Mouse (Mus musculus): ENCODE results near the gene Btbd2. TPM values are rescaled to one million over a fixed set of nuclear protein-coding genes. Genes with fewer than 3 reads are reported as not detected.
"Not testable (repeated sequence)": the region's sequence is repeated elsewhere in the genome, so short reads cannot be mapped to it uniquely, and the experiment has no call there.

Btbd2 gene
- polyA plus RNA-seq, 3 experiments from 2014 or later: 3.4 to 10.4 (median 9.2) TPM

DNA sequence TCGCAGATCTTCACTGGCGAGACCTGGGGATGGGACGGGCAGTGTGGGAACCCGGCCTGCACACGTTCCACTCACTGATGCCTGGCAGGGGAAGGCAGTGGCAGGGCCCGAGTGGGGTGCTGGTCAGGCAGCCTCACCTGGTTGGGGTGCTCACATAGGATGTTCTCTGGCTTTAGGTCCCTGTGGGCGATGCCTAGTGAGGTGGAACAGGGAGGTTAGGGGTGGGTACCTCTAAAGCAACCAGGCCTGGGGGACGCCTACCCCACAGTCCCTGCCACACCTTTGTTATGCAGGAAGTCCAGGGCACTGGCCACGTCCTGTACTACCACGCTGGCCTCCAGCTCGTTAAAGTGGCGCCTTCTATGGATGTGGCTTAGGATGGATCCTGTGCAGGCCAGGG lies 12.1 kb upstream of the Btbd2 start:
- no peak for ATAC-seq

- ATAC-seq: no peak
Observed at GRCm38 (mm10) chr10:80668614-80669013, 11.7 kb upstream of the Btbd2 start.

- ATAC-seq: no peak
Observed at GRCm38 (mm10) chr10:80666837-80667412, 10.1 kb upstream of the Btbd2 start.

DNA sequence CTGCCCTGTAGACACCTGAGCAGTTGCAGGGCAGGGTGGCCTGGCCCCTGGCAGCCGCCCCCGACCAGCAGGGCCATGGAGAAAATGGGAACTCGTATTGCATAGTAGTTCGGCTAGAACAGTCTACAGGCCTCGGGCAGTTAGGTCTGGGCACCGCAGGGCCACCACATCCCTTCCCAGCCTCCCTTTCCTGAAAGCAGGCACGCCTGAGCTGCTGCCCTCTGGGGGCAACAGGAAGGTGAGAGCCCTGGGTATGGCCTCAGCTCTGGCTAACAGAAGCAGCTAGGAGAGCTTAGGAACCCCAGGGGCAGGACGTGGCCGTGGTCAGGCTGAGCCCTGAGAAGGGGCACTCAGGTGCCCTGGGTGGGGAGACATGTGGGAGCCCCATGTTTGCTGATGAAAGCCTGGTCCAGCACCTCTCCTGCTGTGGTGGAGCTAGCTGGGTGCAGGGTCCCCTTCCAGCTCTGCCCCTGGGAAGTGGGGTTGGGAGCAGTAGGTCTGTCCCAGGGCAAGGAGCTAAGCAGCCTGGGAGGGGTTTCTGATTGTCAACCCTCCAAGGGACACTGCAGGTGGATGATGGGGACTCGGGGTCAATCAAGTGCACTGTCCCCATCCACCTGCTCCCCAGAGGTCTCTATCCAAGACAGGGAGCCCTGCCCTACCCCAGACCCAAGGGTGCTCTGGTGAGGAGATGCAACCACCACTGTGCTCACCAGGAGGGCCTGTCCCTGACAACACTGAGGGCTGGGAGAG lies 9.3 kb upstream of the Btbd2 start:
- ATAC-seq: no peak

- ATAC-seq: no peak
Observed at GRCm38 (mm10) chr10:80665459-80665858, 8.6 kb upstream of the Btbd2 start.

DNA sequence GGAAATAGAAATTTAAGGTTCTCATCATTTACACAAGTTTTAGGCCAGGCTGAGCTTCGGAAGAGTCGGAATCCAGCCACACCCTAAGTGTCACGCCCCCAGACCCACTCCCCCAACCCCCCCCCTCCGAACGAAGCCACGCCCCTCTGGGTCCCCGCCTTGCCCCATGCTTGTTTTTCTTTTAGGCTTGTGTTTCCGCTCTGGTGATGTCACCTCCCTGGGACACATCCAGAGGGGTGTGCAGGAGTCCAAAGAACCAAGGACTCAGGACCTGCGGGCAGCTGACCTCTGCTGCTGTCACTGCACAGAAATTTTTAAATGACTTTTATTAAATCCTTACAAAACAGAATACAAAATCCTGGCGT lies 8.1 kb upstream of the Btbd2 start:
- peak; percentile 26 for ATAC-seq

DNA sequence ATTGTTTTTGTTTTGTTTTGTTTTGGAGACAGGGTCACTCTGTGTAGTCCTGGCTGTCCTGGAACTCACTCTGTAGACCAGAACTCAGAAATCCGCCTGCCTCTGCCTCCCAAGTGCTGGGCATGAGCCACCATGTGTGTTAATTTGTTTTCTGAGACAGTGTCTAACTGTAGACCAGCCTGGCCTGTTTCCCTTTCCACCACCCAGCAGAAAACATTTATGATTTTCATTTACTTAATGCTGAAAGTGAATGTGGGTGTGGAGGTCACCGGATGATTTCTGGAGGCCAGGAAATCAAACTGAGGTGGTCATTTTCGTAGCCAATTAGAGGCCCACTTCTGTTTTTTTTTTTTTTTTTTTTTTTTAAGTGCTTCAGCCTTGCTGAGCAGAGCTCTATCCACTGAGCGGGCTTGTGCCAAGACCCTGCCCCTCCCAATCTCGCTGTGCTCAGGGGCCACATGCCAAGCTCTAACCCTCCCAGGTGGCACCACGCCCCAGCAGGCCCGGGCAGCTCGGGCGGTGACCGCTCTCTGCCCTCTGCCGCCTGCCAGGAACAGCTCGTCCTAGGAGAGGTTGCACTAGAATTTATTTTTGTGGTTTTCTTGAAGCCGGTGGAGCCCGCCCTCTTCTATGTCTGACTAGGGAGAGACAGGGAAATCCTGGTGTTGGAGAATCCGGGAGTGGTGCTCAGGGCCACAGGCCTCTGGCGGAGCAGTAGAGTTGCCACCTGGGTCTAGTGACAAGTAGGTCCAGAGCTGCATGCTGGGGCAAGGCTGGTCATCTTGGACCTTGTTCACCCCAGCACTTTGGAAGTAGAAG lies 7.5 kb upstream of the Btbd2 start:
- peak; percentile 10 for ATAC-seq

DNA sequence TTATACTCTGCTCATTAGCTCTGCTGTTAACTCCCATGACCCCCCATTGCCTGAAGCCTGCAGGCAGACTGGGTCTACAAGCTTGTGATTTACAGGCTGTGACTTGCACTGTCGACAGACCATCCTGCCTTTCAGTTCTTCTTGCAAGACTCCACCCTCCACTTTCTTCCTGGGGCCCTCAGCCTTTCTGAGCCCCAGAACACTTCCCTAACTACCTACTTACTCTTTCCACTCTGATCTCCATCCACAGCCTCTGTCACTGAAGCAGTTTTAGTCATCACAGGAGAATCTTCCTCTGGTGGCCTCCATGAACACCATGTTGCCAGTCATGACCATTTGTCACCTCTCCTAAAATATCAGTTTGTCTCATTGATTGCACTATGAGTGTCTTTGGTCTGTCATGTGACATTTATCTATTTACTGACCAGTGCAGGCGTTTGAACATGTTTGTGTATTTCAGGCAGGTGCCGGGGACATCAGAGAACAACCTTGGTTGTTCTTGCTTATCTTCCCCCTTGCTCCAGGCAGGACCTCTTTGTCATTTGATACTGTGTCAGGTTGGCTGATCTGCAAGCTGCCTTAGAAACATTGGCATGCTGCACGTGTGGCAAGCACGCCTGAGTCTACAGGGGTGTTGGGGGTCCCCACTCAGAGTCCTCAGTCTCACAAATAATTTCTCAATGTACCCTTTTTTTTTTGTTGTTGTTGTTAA lies 6.8 kb upstream of the Btbd2 start:
- no peak for ATAC-seq

- ATAC-seq: no peak
Observed at GRCm38 (mm10) chr10:80661149-80661548, 4.3 kb upstream of the Btbd2 start.

- ATAC-seq: peak; percentile 27
Observed at GRCm38 (mm10) chr10:80659213-80659612, 2.3 kb upstream of the Btbd2 start.

DNA sequence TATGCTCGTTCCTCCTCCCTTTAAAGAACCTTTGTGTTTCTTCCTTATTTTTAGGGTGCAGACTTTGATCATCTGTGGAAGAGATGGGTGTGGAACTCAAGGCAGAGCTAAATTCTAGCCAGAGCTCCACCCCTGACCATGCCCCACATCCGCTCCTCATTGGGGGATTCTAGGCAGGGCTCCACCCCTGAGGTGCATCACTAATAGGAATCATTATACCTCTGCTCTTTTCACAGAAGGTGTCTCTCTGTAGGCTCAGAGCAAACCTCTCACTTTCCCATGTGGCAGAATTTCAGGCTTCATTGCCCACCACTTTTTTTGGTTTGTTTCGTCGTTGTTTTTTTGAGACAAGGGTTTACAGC lies 2.0 kb upstream of the Btbd2 start:
- peak; percentile 66 for ATAC-seq

- ATAC-seq: peak; percentile 23
Observed at GRCm38 (mm10) chr10:80658194-80658840, 1.4 kb upstream of the Btbd2 start.

GRCm38 (mm10) chr10:80656130-80656862 lies 575 bp downstream of the Btbd2 start:
- ATAC-seq: peak; percentile 47

- no peak for ATAC-seq
Observed at GRCm38 (mm10) chr10:80655406-80656129, 1.3 kb downstream of the Btbd2 start.

- no peak for ATAC-seq
Observed at GRCm38 (mm10) chr10:80654866-80655265, 2.0 kb downstream of the Btbd2 start.

- ATAC-seq: no peak
Observed at GRCm38 (mm10) chr10:80653156-80653720, 3.6 kb downstream of the Btbd2 start.

- no peak for ATAC-seq
Observed at GRCm38 (mm10) chr10:80650392-80650791, 6.5 kb downstream of the Btbd2 start.

GRCm38 (mm10) chr10:80649910-80650309 lies 7.0 kb downstream of the Btbd2 start:
- not testable (repeated sequence) for ATAC-seq

GRCm38 (mm10) chr10:80646936-80647335 lies 9.9 kb downstream of the Btbd2 start:
- no peak for ATAC-seq

DNA sequence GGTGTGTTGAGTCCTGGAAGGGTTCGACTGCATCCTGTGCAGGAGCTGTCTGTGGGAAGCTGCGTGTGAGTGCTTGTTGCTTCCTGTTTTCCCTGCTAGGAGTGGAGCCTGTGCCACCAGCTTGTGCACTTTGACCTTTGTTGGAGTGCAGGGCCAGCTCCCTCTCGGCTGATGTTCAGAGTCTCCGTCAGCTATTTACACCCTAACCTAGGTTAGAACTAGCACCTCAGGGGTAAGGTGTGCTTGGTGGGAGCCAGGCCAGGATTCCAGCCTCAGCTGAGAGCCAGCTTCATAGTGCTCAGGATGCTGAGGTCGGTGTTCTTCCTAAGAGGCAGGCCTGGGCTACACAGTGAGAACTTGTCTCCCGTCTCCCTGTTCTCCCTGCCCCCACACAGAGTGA lies 21.5 kb downstream of the Btbd2 start:
- no peak for ATAC-seq

DNA sequence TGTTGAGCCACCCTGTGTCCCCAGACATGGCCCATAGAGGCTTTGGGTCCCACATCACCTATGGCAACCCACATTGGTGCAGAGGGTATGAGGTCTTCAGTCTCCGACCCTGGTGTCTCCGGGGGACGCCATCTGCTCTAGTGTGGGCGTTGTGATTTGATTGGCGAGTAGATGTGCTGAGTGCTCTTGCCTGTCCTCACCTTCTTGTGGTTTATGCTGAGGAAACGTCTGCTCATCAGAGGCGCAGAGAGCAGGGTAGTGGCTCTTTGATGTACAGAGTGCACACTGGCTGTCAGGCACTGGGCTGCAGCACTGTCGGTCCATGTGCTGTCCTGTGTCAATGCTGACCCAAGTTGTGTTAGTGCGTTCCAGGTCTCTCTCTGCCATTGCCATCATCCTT lies 27.9 kb downstream of the Btbd2 start:
- ATAC-seq: peak; percentile 78

Measured in inflammation-experienced regulatory T-cells, adult 6 months (primary cell).